Mouse (Mus musculus) adrenal gland, postnatal 0 days (tissue): Measurements from ENCODE around the gene Hgfac. TPM values are rescaled to one million over a fixed set of nuclear protein-coding genes. Genes with fewer than 3 reads are reported as not detected.

Experiments
- microRNA-seq: library from miRNA; unstranded; fragments of <30 nt; microRNA quantifications from one replicate; pipeline ENCODE4, GENCODE M21; 2016; ENCODE audit warnings: borderline replicate concordance; ENCODE audit not compliant: insufficient number of aligned reads
- polyA plus RNA-seq: library from polyadenylated mRNA; unstranded; fragments of >200 nt; fragmentation: Nextera tagmentation; extraction: Ambion mirVana; gene quantifications from 2 replicates; pipeline ENCODE4 v1.2.1, GENCODE M21; 2015

The Hgfac gene
- 5.4 and 9.3 TPM in 2 replicates for polyA plus RNA-seq

DNA sequence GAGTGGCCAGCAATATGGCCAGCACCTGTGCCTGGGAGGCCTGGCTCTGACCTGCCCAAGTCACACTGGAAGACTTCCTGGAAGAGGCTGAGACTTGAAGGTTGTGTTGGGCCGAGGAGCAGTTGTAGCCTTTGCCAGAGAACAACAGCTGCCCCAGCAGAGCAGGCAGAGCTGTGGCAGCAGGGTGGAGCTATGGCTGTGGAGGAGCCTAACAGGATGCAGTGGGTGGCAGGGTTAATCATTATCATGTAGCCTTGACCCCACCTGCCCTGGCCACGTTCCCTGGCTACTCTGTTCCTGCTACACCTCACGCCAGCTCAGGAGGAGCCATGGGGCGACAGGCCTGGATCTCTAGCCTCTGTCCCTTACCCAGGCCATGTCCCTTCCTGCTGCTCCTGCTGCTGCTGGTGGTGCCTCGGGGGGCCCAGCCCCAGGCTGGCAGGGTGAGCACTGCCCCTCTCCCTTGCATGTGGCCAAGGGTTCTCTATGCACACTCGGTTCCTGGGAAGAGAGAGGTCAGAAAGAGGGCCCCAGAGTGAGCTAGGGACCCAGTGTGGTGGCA, at the start of gene Hgfac:
Gene Hgfac, plus strand, starts transcription at position 242 of the 562 bp plus-strand sequence.

DNA sequence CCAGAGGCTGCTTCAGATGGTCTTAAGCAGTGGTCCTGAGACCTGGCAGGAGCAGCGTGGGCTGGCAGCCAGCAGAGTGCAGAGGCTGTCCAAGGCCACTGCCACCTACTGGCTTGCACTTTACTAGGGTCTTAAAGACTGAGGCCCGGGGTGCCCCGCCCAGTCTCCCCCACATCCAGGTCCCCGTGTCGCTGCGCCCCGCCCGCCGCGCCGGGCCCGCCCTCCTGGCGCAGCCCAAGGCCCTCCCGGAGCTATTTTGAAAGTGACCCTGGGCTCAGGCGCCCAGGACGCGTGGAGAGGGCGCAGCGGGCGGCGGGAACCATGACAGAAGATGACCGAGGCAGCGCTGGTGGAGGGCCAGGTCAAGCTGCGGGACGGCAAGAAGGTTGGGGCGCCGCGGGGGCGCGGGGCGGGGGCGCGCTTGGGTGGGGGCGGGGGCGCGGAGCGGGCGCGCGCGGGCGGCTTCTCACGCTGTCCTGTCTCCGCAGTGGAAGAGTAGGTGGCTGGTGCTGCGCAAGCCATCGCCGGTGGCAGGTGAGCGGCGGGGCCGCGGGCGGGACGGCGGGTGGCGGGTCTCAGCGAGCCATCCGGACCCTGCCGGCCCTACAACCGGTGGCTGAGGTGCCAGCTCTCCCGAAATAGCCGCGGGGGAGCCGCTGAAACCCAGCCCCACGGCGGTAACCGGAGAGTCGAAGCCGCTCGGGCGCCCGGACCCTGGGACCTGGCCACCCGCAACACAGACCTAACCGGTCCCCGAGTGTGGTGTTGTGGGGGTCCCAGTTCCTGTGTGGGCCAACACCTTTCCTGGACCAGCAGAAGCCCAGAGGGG, 15.5 kb downstream of the Hgfac start, which contains the start of gene Dok7:
Gene Dok7, plus strand, starts transcription at position 163 of the 829 bp plus-strand sequence.

Small RNAs within 50 kb of the gene (microRNA-seq; reads per million reads assigned to microRNA genes)
- 4.2 reads per million, percentile 3 among the genes with 10 or more reads in this experiment for gene Mir3097

Other genes with a start within 250 kb of the Hgfac start
- gene Msantd1, start 133.5 kb upstream of the Hgfac start, polyA plus RNA-seq, result 0.87 and 1.3 TPM in 2 replicates
- gene Rgs12, start 92.1 kb upstream of the Hgfac start, polyA plus RNA-seq, result 12.9 and 16.1 TPM in 2 replicates
- gene Dok7, start 15.3 kb downstream of the Hgfac start, polyA plus RNA-seq, result 3.5 and 6.2 TPM in 2 replicates
- gene Lrpap1, start 64.3 kb downstream of the Hgfac start, polyA plus RNA-seq, result 115 and 136 TPM in 2 replicates
- gene Adra2c, start 236.8 kb downstream of the Hgfac start, polyA plus RNA-seq, result 0.68 and 2.7 TPM in 2 replicates